ENCODE assay signal across 10 mouse cellular contexts in the genomic region with DNA sequence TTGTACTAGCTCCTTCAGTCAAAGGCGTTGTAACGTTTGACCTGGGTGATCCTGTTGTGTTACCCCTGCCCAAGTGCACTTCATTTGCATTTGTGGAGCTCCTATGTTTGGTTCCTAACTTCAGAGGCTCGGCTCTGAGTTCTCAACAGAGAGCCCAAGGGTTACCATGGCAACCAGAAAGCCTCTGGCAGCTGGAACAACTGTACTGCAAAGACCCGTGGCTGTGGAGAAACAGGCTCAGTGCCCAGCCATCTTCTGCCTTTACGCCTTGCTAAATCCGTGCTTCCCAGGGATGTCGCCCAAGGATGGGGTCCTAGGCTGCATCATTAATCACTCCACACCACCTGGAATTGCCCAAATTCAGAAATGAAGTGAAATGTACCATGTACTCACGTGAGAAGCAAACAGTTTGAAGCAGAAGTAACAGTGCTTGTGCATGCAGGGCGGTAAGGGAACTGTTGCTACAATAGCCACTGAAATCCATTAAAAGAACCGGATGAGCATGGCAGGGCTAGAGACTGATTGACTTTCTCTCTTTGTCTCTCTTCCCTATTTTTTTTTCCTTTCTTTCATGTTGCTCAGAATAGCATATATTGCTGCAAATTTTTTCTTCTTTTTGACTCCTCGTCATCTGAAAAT. TPM values are rescaled to one million over a fixed set of nuclear protein-coding genes. Genes with fewer than 3 reads are reported as not detected.
DNase-seq lines count a peak whose midpoint lies in the region; ATAC-seq lines count a peak whose summit lies in the region.
"Had no signal": no experiment of that assay in that cellular context is flagged by ENCODE, and none has a peak within 500 bp of the region (broad histone marks: within the 10 kb centered on the region; RNA-seq: fewer than 3 reads in every experiment).

No protein-coding gene starts in this region.

- peak overlapping the region; percentile 34 for H3K4me3 ChIP-seq in kidney, embryonic 15.5 days (replicated peaks)
- peak overlapping the region; percentile 34 for H3K4me3 ChIP-seq in hindbrain, embryonic 12.5 days

- H3K9ac ChIP-seq in kidney, embryonic 15.5 days, result no peak overlapping the region
- no peak overlapping the region; the same call in 1 of the 2 replicates for H3K9ac ChIP-seq in hindbrain, embryonic 12.5 days

- peak overlapping the region; percentile 59 for H3K4me2 ChIP-seq in kidney, embryonic 15.5 days
- H3K4me2 ChIP-seq in hindbrain, embryonic 12.5 days (replicated peaks), result peak overlapping the region; percentile 79

- H3K36me3 ChIP-seq in kidney, embryonic 15.5 days, result no peaks in the 10 kb centered on the region
- H3K36me3 ChIP-seq in hindbrain, embryonic 12.5 days, result no peaks in the 10 kb centered on the region

- H3K27me3 ChIP-seq in kidney, embryonic 15.5 days, result 0 out of 2 replicates have a peak, but pooled peaks cover 7% of the 10 kb centered on the region
- H3K27me3 ChIP-seq in hindbrain, embryonic 12.5 days, result no peaks in the 10 kb centered on the region

- H3K9me3 ChIP-seq in kidney, embryonic 15.5 days (replicated peaks), result no peaks in the 10 kb centered on the region
- H3K9me3 ChIP-seq in hindbrain, embryonic 12.5 days (replicated peaks), result no peaks in the 10 kb centered on the region

- H3K27ac ChIP-seq in kidney, embryonic 15.5 days, result no peak overlapping the region
- H3K27ac ChIP-seq in hindbrain, embryonic 12.5 days, result 0 out of 2 replicates have a peak overlapping the region, but pooled peaks have one; percentile 30
- H3K27ac ChIP-seq: macrophage had no signal

- DNase-seq in kidney, adult 8-10 months, result no peak
- DNase-seq in embryo, embryonic 10 days (ENCODE audit: low spot score), result peak; percentile 90
- peak; percentile 49 to 63 for DNase-seq in left cerebral cortex, postnatal 36 days (ENCODE audit: low spot score in 2 of 2)
- DNase-seq in right cerebral cortex, adult 2 months (ENCODE audit: low spot score in 2 of 2), result peak; percentile 57 to 79
- DNase-seq in gastrocnemius, postnatal 36 days, result no peak

- intact Hi-C loops in left cerebral cortex, postnatal 36 days (cut with DNase I), result loop anchor here (5.0 kb wide), 1 partner anchor 249 kb away; no protein-coding TSS in a partner anchor
- intact Hi-C loops in gastrocnemius, postnatal 36 days (cut with DNase I), result no loop called here

- WGBS in kidney, embryonic 15.5 days, result 15% methylated on average over 11 of the region's 11 CpGs
- WGBS in hindbrain, embryonic 12.5 days, result 7% methylated on average over 11 of the region's 11 CpGs

- ATAC-seq in kidney, embryonic 15.5 days (replicated peaks; ENCODE audit: low FRiP score), result peak; percentile 93
- peak; percentile 96 for ATAC-seq in hindbrain, embryonic 12.5 days (ENCODE audit: low FRiP score)
- ATAC-seq in granulocyte monocyte progenitor cell, adult 5-6 weeks (replicated peaks; ENCODE audit: poor library complexity, severe bottlenecking), result no peak
- ATAC-seq: Patski had no signal

- peaks cover 10% of the 10 kb centered on the region for H3K4me1 ChIP-seq in kidney, embryonic 15.5 days
- 0 out of 2 replicates have a peak, but pooled peaks cover 2% of the 10 kb centered on the region for H3K4me1 ChIP-seq in hindbrain, embryonic 12.5 days

RNA-seq across cellular contexts. Expression of gene Gabrg1, which starts 0.8 kb away (rescaled TPM):
- polyA plus RNA-seq in kidney, embryonic 15.5 days (2015; fragmentation: Nextera tagmentation; extraction: Ambion mirVana), result 0.21 and 0.22 TPM in 2 replicates
- polyA plus RNA-seq in hindbrain, embryonic 12.5 days (2016; fragmentation: Nextera tagmentation; extraction: Ambion mirVana), result 1.1 and 2.0 TPM in 2 replicates
- total RNA-seq in left cerebral cortex, postnatal 36 days (2021), result 10 to 100 TPM; 13.9 to 17.9 TPM
- total RNA-seq in gastrocnemius, postnatal 36 days (2021), result not detected
- total RNA-seq in granulocyte monocyte progenitor cell, adult 5-6 weeks (2014; fragmentation: Nextera tagmentation), result not detected in 2 replicates
- not detected in 2 replicates for total RNA-seq in granulocyte monocyte progenitor cell, adult 5-6 weeks (2017)
- polyA plus RNA-seq: macrophage, Patski had no signal

Comparison
In these comparisons a context has a peak if more than half of its experiments do, and no peak if none do; other contexts are left out.
1. DNase-seq: peak in embryo, embryonic 10 days (single experiment), left cerebral cortex, postnatal 36 days (2 of 2) and right cerebral cortex, adult 2 months (2 of 2); none in kidney, adult 8-10 months (0 of 2) and gastrocnemius, postnatal 36 days (0 of 2).
2. RNA of gene Gabrg1, which starts 0.8 kb away (total RNA-seq): 13.9 to 17.9 TPM in left cerebral cortex, postnatal 36 days; not detected in gastrocnemius, postnatal 36 days and not detected in granulocyte monocyte progenitor cell, adult 5-6 weeks; every median in the first group is over 10 times any median in the second.